Mouse (Mus musculus) embryo, embryonic 11 days (tissue): ENCODE measurements around the gene Egflam.

Source experiments
- DNase-seq: peaks from one replicate; pipeline ENCODE4 v3.0.0-alpha.2; 2015

Egflam gene

DNA sequence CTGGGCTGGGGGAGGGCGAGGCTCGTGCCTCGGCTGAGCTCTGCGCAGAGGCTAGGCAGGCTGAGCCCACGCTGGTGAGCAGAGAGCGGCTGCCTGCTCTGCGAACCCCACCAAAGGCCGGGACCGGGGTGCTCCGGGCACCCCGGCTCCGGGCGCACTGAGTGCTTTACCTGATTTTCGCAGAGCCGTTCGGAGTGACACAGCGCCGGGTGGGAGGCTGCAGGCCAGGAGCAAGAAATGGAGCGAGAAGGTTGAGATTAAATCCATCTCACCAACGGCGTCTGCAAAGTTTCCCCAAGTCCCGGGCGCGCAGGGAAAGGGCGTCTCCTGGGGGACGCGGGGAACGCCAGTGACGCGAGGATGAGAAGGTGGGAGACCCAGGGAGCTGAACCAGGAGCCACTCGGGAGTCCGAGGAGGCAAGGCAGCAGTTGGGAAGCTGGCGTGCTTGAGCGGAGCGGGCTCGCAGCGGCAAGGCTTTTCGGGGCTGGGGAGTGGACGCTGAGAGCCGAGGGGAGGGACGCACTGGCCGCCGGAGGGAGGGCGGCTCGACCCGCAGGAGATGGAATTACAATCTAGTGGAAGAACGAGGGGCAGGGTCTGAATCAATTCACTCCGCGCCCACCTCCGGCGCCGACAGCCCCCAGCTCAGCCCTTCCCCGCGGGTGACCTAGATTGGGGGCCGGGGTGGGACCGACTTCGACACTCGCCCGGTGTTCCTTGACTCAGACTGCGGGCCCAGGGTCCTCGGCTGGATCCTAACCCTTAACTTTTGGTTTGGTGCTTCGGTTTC, at the start of gene Egflam:
TSS of gene Egflam (minus strand) at position 578 of the 791 bp plus-strand sequence.
- DNase-seq = peak; percentile 76

DNA sequence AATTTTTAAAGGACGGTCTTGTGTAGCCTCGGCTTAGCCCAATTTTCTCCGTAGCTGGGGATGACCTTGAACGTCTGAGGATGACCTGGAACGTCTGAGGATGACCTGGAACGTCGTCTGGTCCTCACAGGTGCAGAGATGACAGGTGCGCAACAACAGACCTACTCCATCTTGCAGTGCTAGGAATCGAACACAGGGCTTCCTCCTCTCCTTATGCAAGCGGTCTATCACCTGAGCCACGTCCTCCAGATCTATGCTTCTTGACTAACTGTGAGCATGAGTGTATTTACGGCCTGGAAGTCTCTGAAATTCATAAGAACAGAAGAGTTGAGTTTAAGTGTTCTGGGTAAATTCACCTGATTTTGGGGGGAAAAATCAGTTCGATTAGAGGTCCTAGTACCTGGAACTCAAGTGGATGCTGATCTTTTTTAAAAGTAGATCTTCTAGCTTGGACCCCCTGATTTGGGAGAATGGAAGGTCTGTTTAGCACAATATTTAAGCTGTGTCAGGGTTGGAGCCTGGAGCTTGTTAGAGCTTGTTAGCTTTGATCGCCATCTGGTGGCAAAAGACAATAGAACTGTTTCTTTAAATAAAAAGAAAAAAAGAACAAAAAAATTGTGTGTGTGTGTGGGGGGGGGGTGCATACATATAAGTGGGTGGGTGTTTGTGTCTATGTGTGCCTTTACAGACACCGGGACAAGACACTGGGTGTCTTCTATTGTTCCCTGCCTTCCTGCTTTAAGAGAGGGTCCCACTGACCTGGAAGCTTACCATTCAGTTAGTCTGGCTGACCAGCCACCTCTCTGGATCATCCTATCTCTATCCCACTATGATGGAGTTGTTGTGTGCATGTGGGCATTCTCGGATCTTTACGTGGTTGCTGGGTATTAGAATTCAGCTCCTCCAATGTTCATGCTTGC, 45.5 kb upstream of the Egflam start:
- peak; percentile 87 for DNase-seq

DNA sequence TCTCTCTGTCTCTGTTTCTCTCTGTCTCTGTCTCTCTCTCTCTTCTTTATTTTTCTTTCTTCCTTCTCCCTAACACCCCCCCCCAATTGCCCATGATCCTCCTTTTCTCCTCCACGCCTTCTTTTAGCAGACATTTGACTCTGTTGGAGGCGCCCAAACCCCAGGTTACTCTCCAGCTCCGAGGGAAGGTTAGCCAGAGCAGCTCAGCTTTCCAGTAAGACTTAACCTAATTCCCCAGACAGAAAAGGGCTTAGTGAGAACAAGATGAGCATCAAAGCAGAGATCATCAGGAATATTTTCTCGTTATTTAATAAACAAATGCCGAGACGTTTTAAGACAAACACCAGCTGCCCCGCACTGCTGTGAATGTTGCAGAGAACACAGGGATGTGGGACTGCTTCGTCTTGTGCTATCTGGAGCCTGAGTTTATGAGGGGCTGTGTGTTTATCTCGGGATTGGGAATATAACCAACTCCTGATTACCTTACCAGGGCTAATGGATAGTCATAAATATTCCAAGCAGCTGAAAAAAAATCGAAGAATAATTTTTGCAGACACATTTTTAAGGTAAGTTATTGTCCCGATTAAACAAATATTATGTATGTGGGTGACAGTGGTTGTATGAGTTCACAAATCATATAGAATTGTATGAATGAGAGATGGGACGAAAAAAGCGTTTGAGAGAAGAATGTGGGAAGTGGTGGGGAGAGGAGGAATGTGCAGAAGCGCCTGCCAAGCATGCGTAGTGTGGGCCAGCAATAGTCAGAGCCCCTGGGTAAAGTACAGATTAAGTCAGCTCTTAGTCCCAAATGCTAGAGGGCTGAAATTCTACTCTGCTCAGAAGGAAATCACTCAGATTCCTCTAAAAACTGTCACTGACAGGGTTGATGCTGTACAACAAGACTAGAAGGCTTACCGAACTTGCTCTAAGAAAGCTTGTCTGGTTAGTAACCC, 44.2 kb upstream of the Egflam start:
- DNase-seq = no peak

DNA sequence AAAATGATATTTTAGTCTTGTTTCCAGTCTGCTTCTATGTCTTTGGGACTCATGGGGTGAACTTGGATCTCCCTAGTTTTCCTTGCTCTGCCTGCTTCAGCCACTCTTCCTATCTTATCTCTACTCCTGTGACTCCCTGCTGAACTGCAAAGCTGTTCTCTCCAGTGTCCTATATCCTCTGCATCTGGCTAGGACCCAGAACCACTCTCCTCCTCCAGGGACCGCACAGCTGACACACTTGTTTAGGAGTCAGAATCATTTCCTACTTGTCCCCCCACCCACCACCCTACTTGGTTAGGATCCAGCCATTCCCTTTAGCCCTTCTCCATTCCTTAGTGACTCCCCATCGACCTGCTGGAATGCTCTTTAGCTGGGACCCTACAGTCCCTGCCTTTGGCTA, 26.1 kb upstream of the Egflam start:
- DNase-seq = no peak

DNA sequence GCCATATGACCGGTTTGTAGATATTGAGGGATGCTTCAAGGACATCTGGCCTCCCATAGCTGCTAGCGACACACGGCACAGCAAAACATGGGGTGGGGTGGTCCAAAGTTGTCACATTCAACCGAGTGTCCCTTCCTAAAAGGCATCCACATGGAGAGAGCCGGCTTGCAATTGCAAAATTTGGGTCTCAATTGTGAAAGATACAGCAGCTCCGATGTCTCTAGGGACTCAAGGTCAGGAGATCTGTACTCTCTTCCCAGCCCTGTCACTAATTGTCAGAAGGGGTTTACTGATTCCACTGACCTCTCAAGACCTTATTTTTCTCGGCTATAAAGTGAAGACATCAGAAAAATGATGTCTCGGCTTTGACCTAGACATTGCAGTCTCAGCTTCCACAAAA, 6.3 kb upstream of the Egflam start:
- no peak for DNase-seq

DNA sequence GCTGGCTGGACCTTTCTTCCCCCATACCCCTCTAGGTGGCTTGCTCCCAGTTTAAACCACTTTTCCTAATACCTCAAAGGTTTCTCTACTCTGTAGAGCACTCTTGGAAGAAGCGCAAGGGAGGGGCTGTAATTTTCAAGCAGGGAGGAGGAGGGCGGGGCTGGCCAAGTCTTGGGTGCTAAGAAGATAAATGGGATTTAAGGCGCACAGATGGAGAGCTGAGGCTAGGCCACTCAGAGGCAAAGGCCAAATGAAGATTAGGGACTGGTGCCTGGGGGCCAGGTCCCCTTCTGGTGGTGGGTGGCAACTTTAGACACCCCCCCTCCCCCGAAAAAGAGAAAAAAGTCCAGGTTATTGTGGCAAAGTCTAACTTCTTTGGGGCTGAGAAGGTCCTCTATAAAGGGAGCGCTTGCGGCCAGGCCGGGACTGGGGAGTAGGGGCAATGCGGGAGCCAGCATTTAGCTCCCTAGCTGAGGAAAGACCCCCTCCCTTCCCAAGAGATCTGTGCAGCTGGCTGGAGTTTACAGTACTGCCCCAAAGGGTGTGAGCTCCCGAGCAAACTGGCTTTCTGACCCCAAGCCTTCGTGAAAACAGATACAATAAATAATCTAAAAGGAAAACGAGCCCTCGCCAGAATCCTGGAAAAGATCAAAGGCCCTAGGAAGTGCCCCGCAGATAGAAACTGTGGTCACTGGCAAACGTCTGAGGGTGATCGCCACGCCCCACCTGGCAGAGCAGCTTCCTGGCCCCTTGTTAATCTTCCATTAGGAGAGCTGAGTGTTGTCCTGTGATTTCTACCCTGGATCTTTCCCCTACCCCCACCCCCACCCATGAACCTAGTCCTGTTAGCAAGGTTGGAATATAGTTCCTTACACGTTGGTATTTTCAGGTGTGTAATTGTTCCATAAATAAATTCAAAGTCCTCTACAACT, 680 bp upstream of the Egflam start:
- DNase-seq = peak; percentile 32

DNA sequence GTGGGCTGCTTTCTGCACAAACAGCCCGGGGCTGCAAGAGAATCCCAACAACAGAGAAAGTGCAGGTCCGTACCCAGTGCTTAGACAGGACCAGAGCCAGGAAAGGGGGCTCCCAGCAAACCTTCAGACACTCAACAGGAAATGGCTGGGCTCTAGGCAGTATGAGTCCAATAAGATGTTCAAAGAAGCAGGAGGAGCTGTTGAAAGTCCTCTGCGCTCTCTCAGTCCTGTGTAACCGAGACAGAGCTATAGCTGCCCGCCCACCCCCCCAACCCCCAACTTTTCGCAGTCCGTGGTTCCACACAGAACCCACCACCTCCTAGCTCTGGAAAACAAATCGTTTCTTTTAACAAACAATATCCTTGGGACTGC, 763 bp downstream of the Egflam start:
- peak; percentile 47 for DNase-seq

DNA sequence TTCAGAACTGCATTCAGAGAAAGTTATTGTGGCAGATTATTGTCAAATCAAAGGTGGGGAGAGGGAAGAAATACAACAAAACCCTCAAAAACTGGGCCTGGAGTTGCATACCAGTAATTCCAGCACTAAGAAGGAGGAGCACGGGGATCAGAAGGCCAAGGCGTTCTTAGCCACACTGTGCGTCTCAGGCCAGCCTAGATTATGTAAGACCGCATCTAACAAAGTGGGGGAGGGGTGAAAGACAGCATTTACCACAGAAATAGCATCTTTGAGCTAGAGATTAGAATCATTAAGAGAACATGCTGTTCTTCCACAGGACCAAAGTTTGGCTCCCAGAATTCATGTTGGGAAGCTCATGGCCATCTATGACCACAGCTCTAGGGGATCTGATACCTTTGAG, 14.8 kb downstream of the Egflam start:
- DNase-seq = no peak

DNA sequence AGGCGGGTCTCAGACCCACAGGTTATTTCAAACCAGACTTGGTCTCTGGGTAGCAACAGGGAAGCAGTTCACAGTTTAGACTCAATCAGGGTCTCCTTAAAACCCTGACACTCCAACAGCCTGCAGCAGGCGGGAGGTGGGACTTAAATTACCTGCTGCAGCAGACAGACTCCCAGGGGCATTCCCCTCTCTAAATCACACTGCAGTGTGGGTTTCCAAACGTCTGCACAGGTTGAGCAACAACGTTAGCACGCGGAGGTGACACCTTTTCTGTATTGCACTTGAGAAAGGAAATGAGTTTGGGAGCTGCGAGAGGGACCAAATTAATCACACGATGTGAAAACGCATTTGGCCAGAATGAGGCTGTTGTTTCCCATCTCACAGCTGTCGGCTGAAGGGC, 15.7 kb downstream of the Egflam start:
- DNase-seq = no peak

DNA sequence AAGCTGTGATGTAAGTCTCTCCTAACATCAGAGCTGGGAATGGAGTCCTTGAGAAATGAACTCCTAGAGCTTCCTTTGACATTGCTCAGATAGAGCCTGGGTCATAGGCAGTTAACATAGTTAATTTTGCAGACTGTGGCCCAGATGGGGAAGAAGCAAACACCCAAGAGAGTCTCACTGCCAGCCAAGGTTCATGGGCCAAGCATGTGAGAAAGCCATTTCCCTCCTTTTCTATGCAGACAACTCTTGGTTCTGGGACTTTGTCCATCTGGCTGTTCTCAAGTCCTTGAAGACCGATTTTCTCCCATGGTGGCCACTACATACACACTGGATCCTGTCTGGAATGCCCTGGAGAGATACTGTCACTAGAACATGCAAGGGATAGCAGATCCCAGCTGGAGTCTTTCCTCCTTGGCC, 45.6 kb downstream of the Egflam start:
- DNase-seq = no peak

DNA sequence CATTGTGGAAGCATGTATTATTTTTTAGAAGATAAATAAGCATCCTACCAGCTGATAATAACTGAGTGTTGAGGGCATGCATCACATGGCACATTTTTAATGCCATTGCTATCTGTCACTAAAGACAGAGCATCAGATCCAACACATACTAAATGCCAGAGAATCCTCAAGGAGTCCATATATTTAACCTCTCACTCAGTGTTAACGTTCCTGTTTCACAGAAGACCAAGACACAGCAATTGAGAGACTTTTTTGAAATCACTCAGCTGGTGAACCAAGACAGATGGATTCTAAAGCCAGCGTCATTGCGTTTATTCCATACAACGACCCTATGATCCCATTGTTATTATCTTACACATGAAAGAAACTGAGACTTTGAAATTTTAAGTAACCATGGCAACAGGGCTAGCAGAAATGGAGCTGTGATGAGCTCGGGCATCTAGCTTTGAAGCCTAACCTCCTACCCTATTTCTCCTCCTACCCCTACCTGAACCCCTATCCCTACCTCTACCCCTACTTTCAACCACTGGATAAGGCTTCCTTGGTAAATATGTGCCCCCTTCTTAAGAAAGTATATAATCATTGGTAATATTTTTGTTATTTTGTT, 57.4 kb downstream of the Egflam start:
- no peak for DNase-seq

DNA sequence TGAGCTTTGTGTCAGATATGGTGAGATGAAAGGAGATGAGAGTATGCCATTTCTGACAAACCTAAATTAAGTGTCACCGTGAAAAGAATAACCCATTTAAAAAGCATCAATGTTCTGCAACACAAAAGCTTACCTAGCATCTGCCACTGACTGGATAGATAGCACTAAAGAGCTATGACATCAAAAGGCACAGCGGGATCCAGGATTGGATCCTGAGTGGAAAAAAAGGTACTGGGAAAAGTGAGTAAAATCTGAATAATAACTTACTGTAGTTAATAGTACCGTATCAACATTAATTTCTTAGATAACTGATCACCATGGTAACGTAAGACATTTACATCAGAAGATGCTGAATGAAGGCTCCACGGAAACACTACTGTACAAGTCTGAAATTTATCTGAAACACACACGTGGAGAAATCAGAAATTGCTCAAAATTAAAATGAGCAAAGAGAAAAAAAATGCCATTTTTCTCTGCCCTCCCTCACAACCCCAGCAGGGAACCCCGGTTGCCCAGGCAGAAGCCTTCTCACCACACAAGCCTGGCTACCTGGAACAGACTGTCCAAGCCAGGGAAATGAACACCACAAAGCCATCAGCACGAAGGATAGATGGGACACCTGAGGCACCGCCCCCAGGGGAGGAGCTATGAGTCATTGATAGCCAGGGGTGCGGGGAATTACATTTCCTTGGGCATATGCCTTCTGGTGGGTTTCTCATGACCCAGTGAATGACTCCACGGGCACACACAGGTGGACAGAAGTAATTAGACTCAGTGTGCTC, 63.5 kb downstream of the Egflam start:
- DNase-seq = no peak

DNA sequence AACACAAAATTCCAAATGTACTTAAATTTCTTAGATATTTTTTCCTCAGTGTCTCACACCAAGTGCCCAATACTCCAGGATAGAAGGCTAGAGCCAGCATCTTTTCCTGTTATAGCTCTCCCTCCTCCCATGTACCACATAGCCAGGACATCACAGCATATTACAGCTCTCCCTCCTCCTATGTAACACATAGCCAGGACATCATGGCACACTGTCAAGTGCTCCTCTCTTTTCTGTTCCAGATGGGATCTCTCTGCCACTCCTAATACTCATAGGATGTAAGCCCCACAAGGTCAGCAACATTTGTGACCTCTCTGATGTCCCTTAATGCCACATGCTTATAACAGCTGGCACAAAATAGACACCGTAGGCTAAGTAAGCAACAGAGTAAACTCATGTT, 65.3 kb downstream of the Egflam start:
- no peak for DNase-seq

DNA sequence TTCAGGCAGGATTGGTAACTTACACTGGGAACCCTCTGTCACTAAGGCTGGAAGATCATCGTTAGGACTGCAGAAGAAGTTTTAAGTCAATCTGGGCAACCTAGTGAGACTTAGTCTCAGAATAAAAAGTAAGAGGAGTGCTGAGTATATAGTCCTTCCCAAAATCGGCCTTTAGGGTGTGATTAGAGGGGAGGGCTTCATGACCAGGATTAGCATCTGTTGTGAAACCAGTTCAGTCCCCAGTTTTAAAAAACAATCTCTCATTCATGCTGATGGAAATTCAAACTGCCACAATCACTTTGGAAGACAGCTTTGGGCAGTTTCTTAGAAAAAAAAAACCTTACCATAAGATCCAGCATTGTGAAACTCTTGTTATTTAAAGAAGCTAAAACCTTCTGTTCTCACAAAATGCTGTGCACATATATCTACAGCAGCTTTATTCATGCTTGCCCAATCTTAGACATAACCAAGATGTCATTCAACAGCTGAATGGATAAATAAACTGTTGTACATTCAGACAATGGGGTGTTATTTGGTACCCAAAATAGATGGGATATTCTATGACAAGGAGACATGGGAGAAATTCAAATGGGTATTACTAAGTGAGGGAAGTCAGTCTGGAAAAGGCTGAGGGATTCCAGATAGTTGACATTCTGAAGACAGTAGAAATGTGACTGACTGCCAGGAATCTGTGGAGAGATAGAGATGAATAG, 75.4 kb downstream of the Egflam start:
- no peak for DNase-seq

DNA sequence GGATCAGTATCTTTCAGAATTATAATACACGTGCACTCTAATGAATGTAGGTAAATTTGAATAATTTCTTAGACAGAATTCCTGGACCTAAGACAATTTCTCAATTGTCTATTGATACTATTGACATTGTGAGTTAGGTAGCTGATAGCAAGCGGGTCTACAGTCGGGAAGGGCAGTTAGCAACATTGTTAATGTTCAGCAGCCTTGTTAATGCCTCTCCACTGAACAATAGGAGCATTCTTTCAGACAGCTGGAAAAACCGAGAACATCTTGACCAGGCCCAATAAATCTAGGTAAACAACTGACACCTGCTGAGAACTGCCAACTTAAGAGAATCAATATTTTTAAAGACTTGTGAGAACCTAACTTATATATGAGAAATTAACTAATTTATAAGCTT, 77.3 kb downstream of the Egflam start:
- no peak for DNase-seq

DNA sequence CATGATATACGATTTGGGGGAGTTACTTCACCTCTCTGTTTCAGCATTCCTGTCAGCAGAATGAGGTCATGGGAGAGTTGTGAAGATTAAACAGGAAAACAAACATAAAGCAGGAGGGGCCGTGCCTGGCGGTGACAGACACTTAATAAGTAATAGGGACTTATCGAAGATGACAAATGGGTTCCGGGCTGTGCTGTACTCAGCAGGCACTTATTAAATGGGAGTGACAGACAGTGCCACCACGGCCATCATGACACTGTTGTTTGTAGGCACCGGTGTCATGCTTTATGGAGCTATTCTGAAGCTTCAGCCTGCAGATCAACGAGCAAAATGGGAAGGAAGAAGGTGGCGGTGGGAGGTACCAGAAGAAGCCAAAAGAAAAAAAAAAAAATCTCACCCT, 82.7 kb downstream of the Egflam start:
- no peak for DNase-seq

DNA sequence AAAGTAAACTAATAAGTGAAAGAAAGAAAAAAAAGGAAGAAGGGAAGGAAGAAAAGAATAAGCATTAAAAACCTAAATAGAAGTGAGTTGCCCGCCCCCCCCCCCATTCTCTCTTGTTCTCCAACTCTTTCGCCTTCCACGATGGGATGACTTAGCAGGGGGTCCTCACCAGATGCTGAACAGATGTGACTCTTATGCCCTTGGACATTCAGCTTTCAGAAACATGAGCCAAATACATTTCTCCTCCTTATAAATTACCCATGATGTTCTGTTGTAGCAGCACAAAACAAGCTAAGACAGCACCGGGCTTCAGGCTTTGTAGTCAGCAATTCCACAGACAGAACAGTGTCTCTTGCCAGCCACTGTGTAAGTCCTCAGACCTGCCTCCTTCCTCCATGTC, 89.5 kb downstream of the Egflam start:
- peak; percentile 19 for DNase-seq

DNA sequence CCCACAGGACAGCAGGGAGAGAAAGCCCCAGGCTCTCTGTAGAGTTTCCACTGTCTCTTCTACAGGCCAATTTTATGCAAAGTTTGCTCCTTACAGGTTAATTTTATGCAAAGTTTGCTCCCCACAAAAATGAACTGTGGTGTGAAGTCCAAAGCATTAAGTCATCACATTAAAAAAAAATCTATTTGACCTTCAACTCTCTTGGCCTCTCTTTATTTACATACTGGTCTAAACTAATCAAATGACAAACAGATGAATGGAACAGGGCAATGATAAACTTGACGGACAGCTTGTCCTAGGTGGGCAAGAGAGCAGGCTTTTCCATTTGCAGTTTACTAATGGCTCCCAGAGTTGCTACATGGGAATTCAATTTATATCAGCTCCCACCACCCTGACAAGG, 98.3 kb downstream of the Egflam start:
- DNase-seq = no peak

DNA sequence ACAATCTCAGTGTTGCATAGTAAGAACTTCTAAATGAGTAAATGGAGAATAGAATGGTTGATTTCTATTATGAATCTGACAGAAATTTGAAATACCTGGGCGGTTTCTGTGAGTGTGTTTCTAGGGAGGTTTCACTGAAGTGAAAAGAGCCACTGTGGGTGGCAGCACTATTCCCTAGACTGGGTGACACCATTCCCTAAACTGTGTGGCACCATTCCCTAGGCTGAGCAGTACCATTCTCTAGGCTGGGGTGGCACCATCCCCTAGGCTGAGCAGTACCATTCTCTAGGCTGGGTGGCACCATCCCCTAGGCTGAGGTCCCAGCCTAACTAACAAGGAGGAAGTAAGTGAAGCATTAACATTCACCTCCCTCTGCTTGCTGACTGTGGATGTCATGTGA, 103.0 kb downstream of the Egflam start:
- DNase-seq = no peak

DNA sequence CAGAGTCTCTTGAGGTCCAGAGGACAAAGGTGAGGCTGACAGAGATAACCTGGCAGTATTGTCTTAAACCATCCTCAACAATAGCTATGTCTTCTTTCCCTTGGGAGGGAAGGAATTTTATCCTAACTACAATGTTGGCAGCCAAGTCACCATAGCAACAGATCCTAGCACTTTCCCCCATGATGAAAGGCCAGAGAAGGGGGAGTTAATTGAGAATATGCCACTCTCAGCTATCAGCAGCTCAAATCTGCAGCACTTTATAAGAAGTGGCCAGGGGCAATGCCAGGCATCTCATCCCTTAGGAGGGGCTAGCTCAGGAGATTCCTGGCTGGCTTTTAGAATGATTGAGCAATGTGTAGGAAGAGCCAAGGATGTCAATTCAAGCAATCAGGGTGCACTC, 105.3 kb downstream of the Egflam start:
- no peak for DNase-seq
